13 mouse cellular contexts compared by ENCODE assay signal in genomic region chr6:145016639-145017038, GRCm38 (mm10).
"Had no signal": no experiment of that assay in that cellular context is flagged by ENCODE, and none has a peak within 500 bp of the region (broad histone marks: within the 10 kb centered on the region; RNA-seq: fewer than 3 reads in every experiment).

No protein-coding gene starts in this region.

- ATAC-seq: midbrain, embryonic 13.5 days; midbrain, embryonic 15.5 days had no signal

- DNase-seq: lung, adult 2 months; lung, postnatal 10 days; lung, postnatal 4 days; retina, postnatal 1 day; right cerebral cortex, adult 18-20 months; right cerebral cortex, postnatal 25 days; right cerebral cortex, postnatal 4 days; spleen, adult 18-20 months; thymus, adult 18-20 months; thymus, postnatal 14 days; thymus, postnatal 36 days had no signal
